Mouse (Mus musculus) layer of hippocampus, adult 11-12 months (tissue): ENCODE measurements around the gene Crx.

Source experiments
- DNase-seq: peaks from one replicate; pipeline ENCODE4 v3.0.0; 2022; ENCODE audit warnings: low spot score

Gene Crx

GRCm38 (mm10) chr7:15859657-15860056 is 20.1 kb downstream of the Crx start:
- no peak for DNase-seq

GRCm38 (mm10) chr7:15839578-15839977 is 40.2 kb downstream of the Crx start, which contains the start of gene Obox6:
Gene Obox6, minus strand, starts transcription at chr7:15839678.
- no peak for DNase-seq
